Mouse (Mus musculus): ENCODE measurements around the gene Napsa. TPM values are rescaled to one million over a fixed set of nuclear protein-coding genes. Genes with fewer than 3 reads are reported as not detected.

Gene Napsa
- polyA plus RNA-seq, 1 experiment: not detected

GRCm38 (mm10) chr7:44605436-44605835 is 33.3 kb downstream of the Napsa start:
- peaks cover 74% of the 10 kb centered on the region for H3K27me3 ChIP-seq (ENCODE audit: control insufficient read depth, insufficient read depth, insufficient read length)

DNA sequence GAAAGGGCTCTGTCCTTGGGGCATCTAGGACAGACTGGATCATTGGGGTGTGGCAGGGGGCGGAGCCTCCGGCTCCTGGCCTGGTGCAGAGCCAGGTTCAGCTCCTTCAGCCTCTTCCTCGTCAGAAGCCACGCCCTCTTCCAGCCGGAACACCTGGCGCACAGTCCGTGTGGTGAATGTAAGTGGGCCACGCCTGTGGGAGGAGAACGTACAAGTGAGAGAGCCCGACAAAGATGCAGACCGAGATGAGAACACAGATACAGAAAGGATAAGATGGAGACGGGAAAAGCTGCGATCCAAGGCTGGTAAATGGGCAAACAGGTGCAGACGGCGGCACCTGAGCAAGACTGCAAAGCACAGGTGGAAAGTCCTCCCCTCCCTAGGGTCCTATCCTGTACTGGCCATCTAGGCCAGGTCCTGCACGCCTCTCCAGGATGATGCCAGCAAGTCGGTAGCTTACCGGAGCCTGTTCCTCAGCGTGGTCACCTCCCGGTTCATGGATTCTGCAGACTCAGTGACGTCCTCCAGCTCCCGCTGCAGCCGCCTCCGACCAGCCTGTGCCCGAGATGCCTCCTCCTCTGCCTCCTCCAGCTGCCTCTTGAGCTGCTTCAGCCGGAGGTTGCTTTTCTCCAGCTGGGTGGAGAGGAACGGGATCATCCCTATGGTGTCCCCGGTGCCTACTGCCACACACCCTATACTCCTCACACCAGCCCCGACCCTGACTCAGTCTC is 34.2 kb downstream of the Napsa start:
- Histone ChIP-seq H3K4me3 (ENCODE audit: insufficient read depth, poor library complexity, severe bottlenecking) (no peak overlapping the region), H3K36me3 (ENCODE audit: control insufficient read depth, insufficient read depth) (no peaks in the 10 kb centered on the region), H3K79me3 (ENCODE audit: low read depth) (no peaks in the 10 kb centered on the region), H3K79me2 (ENCODE audit: control insufficient read depth, insufficient read depth) (no peaks in the 10 kb centered on the region), H3ac (ENCODE audit: control insufficient read depth, insufficient read length, low read depth) (no peak overlapping the region), H3K27me3 (ENCODE audit: control insufficient read depth, insufficient read depth, insufficient read length) (peaks cover 74% of the 10 kb centered on the region)
- TF ChIP-seq MYOG (IDR thresholded peaks at IDR 0.05; ENCODE audit: control insufficient read depth, extremely low read depth, insufficient read length) (no peak), CEBPB (IDR thresholded peaks at IDR 0.05; ENCODE audit: low read depth) (no peak), MYOD1 (IDR thresholded peaks at IDR 0.05; ENCODE audit: control insufficient read depth, insufficient read length, low read depth) (no peak), MAX (IDR thresholded peaks at IDR 0.05) (no peak), CTCF (IDR thresholded peaks at IDR 0.05; ENCODE audit: control insufficient read depth, insufficient read depth, insufficient read length) (no peak), USF1 (IDR thresholded peaks at IDR 0.05; ENCODE audit: low read depth) (no peak), FOSL1 (IDR thresholded peaks at IDR 0.05; ENCODE audit: insufficient read depth, low read length, poor library complexity, severe bottlenecking) (no peak)

More at GRCm38 (mm10) chr7:44605436-44605835, 33.3 kb downstream of the Napsa start:
- TF ChIP-seq MAX (IDR thresholded peaks at IDR 0.05) (no peak), FOSL1 (IDR thresholded peaks at IDR 0.05; ENCODE audit: insufficient read depth, low read length, poor library complexity, severe bottlenecking) (no peak), MYOG (IDR thresholded peaks at IDR 0.05; ENCODE audit: control insufficient read depth, extremely low read depth, insufficient read length) (no peak), MYOD1 (IDR thresholded peaks at IDR 0.05; ENCODE audit: control insufficient read depth, insufficient read length, low read depth) (no peak), CTCF (IDR thresholded peaks at IDR 0.05; ENCODE audit: control insufficient read depth, insufficient read depth, insufficient read length) (no peak), CEBPB (IDR thresholded peaks at IDR 0.05; ENCODE audit: low read depth) (no peak), USF1 (IDR thresholded peaks at IDR 0.05; ENCODE audit: low read depth) (no peak)
- H3K4me3 ChIP-seq (ENCODE audit: insufficient read depth, poor library complexity, severe bottlenecking): no peak overlapping the region
- H3ac ChIP-seq (ENCODE audit: control insufficient read depth, insufficient read length, low read depth): no peak overlapping the region
- H3K79me3 ChIP-seq (ENCODE audit: low read depth): no peaks in the 10 kb centered on the region
- H3K79me2 ChIP-seq (ENCODE audit: control insufficient read depth, insufficient read depth): no peaks in the 10 kb centered on the region
- H3K36me3 ChIP-seq (ENCODE audit: control insufficient read depth, insufficient read depth): no peaks in the 10 kb centered on the region

DNA sequence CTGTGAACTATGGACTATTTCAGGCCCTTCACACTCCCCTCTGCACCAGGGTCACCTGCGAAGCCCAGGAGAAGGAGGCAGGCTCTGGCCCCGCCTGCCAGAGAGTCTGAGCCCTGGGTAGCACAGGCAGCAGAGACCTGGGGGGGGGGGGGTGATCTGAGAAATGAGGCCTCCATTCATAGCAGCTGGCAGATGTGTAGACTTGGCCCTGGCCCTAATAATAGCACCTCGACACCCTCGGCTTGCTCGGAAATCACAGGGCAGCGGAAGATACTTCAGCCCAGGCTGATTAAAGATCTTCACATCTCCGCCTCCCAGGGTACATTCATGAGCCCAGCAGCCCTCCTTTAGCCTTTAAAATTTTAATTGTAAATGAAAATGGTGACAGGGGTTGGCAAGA is 40.0 kb downstream of the Napsa start:
- no peaks in the 10 kb centered on the region for H3K79me2 ChIP-seq (ENCODE audit: control insufficient read depth, insufficient read depth)
- H3ac ChIP-seq (ENCODE audit: control insufficient read depth, insufficient read length, low read depth): no peak overlapping the region
- H3K36me3 ChIP-seq (ENCODE audit: control insufficient read depth, insufficient read depth): no peaks in the 10 kb centered on the region
- H3K27me3 ChIP-seq (ENCODE audit: control insufficient read depth, insufficient read depth, insufficient read length): peaks cover 66% of the 10 kb centered on the region
- H3K79me3 ChIP-seq (ENCODE audit: low read depth): no peaks in the 10 kb centered on the region
- no peak for TF ChIP-seq CEBPB (IDR thresholded peaks at IDR 0.05; ENCODE audit: low read depth)
- no peak for TF ChIP-seq USF1 (IDR thresholded peaks at IDR 0.05; ENCODE audit: low read depth)
- no peak for TF ChIP-seq CTCF (IDR thresholded peaks at IDR 0.05; ENCODE audit: control insufficient read depth, insufficient read depth, insufficient read length)
- no peak for TF ChIP-seq MYOG (IDR thresholded peaks at IDR 0.05; ENCODE audit: control insufficient read depth, extremely low read depth, insufficient read length)
- TF ChIP-seq MAX (IDR thresholded peaks at IDR 0.05): no peak
- no peak for TF ChIP-seq FOSL1 (IDR thresholded peaks at IDR 0.05; ENCODE audit: insufficient read depth, low read length, poor library complexity, severe bottlenecking)
- TF ChIP-seq MYOD1 (IDR thresholded peaks at IDR 0.05; ENCODE audit: control insufficient read depth, insufficient read length, low read depth): no peak
- no peak overlapping the region for H3K4me3 ChIP-seq (ENCODE audit: insufficient read depth, poor library complexity, severe bottlenecking)

GRCm38 (mm10) chr7:44614041-44614688 is 42.0 kb downstream of the Napsa start:
- Histone ChIP-seq H3K79me3 (ENCODE audit: low read depth) (no peaks in the 10 kb centered on the region), H3K27me3 (ENCODE audit: control insufficient read depth, insufficient read depth, insufficient read length) (peaks cover 51% of the 10 kb centered on the region), H3K79me2 (ENCODE audit: control insufficient read depth, insufficient read depth) (no peaks in the 10 kb centered on the region), H3K36me3 (ENCODE audit: control insufficient read depth, insufficient read depth) (no peaks in the 10 kb centered on the region), H3ac (ENCODE audit: control insufficient read depth, insufficient read length, low read depth) (no peak overlapping the region), H3K4me3 (ENCODE audit: insufficient read depth, poor library complexity, severe bottlenecking) (no peak overlapping the region)
- no peak for TF ChIP-seq MYOD1 (IDR thresholded peaks at IDR 0.05; ENCODE audit: control insufficient read depth, insufficient read length, low read depth)
- no peak for TF ChIP-seq USF1 (IDR thresholded peaks at IDR 0.05; ENCODE audit: low read depth)
- TF ChIP-seq FOSL1 (IDR thresholded peaks at IDR 0.05; ENCODE audit: insufficient read depth, low read length, poor library complexity, severe bottlenecking): no peak
- TF ChIP-seq CTCF (IDR thresholded peaks at IDR 0.05; ENCODE audit: control insufficient read depth, insufficient read depth, insufficient read length): no peak
- TF ChIP-seq MYOG (IDR thresholded peaks at IDR 0.05; ENCODE audit: control insufficient read depth, extremely low read depth, insufficient read length): no peak
- no peak for TF ChIP-seq MAX (IDR thresholded peaks at IDR 0.05)
- no peak for TF ChIP-seq CEBPB (IDR thresholded peaks at IDR 0.05; ENCODE audit: low read depth)

- Histone ChIP-seq H3K79me3 (ENCODE audit: low read depth) (no peaks in the 10 kb centered on the region), H3K36me3 (ENCODE audit: control insufficient read depth, insufficient read depth) (no peaks in the 10 kb centered on the region), H3K27me3 (ENCODE audit: control insufficient read depth, insufficient read depth, insufficient read length) (peaks cover 47% of the 10 kb centered on the region), H3ac (ENCODE audit: control insufficient read depth, insufficient read length, low read depth) (no peak overlapping the region), H3K79me2 (ENCODE audit: control insufficient read depth, insufficient read depth) (no peaks in the 10 kb centered on the region), H3K4me3 (ENCODE audit: insufficient read depth, poor library complexity, severe bottlenecking) (no peak overlapping the region)
- no peak for TF ChIP-seq CTCF (IDR thresholded peaks at IDR 0.05; ENCODE audit: control insufficient read depth, insufficient read depth, insufficient read length)
- no peak for TF ChIP-seq CEBPB (IDR thresholded peaks at IDR 0.05; ENCODE audit: low read depth)
- no peak for TF ChIP-seq MAX (IDR thresholded peaks at IDR 0.05)
- no peak for TF ChIP-seq USF1 (IDR thresholded peaks at IDR 0.05; ENCODE audit: low read depth)
- TF ChIP-seq FOSL1 (IDR thresholded peaks at IDR 0.05; ENCODE audit: insufficient read depth, low read length, poor library complexity, severe bottlenecking): no peak
- TF ChIP-seq MYOD1 (IDR thresholded peaks at IDR 0.05; ENCODE audit: control insufficient read depth, insufficient read length, low read depth): no peak
- TF ChIP-seq MYOG (IDR thresholded peaks at IDR 0.05; ENCODE audit: control insufficient read depth, extremely low read depth, insufficient read length): no peak
Measured at GRCm38 (mm10) chr7:44615309-44615708, 43.1 kb downstream of the Napsa start.
